Mouse (Mus musculus) MEL (cell line): Measurements from ENCODE around the gene Carm1. TPM values are rescaled to one million over a fixed set of nuclear protein-coding genes. Genes with fewer than 3 reads are reported as not detected.

Experiments
- DNase-seq: peaks from one replicate; pipeline ENCODE4 v3.0.0; 2011; ENCODE audit warnings: low read depth, low spot score
- H3K27ac ChIP-seq: 2 replicates; pipeline ENCODE4 v1.5.1; 2012; ENCODE audit warnings: low read depth, mild to moderate bottlenecking, control low read depth, low read length, moderate library complexity; ENCODE audit not compliant: control insufficient read depth
- H3K27me3 ChIP-seq, 2 experiments: fragments of 150-350 bp in 1 of 2; sonication (generic) in 1 of 2; 2 replicates each; pipeline ENCODE4 v1.6.1; 2012; ENCODE audit warnings: low read length in 2 of 2, mild to moderate bottlenecking in 2 of 2, improper control_type of control experiment in 1 of 2, moderate library complexity in 1 of 2; ENCODE audit not compliant: insufficient read depth in 2 of 2, control insufficient read depth in 1 of 2
- H3K36me3 ChIP-seq, 2 experiments: 2 replicates each; pipeline ENCODE4 v1.6.1; 2012 to 2014; ENCODE audit warnings: low read length in 2 of 2, improper control_type of control experiment in 1 of 2, inconsistent platforms in 1 of 2, mild to moderate bottlenecking in 1 of 2; ENCODE audit not compliant: insufficient read depth in 2 of 2, control insufficient read depth in 1 of 2
- H3K4me1 ChIP-seq, 2 experiments: fragments of 150-350 bp in 1 of 2; sonication (generic) in 1 of 2; 2 replicates each; pipeline ENCODE4 v1.6.1; 2012; ENCODE audit warnings: low read length in 2 of 2, improper control_type of control experiment in 1 of 2, mild to moderate bottlenecking in 1 of 2; ENCODE audit not compliant: insufficient read depth in 2 of 2, control insufficient read depth in 1 of 2
- H3K4me3 ChIP-seq, 2 experiments: fragments of 150-350 bp in 1 of 2; sonication (generic) in 1 of 2; 2 replicates each; pipeline ENCODE4 v1.5.1; 2012; ENCODE audit warnings: low read depth in 2 of 2, low read length in 2 of 2, mild to moderate bottlenecking in 2 of 2, moderate library complexity in 2 of 2, control low read depth in 1 of 2, improper control_type of control experiment in 1 of 2; ENCODE audit not compliant: control insufficient read depth in 1 of 2, insufficient read depth in 1 of 2
- H3K79me2 ChIP-seq: 2 replicates; pipeline ENCODE4 v1.6.1; 2012; ENCODE audit warnings: mild to moderate bottlenecking, low read length, moderate library complexity; ENCODE audit not compliant: control insufficient read depth, poor library complexity, insufficient read depth
- H3K9ac ChIP-seq: 2 replicates; pipeline ENCODE4 v1.6.1; 2012; ENCODE audit warnings: low read depth, mild to moderate bottlenecking, control low read depth, low read length, moderate library complexity; ENCODE audit not compliant: control insufficient read depth, poor library complexity, severe bottlenecking
- H3K9me3 ChIP-seq: fragments of 150-350 bp; sonication (generic); replicated peaks from 2 replicates; pipeline ENCODE4 v1.6.1; 2012; ENCODE audit warnings: mild to moderate bottlenecking, low read length, improper control_type of control experiment, moderate library complexity; ENCODE audit not compliant: insufficient read depth
- BHLHE40 ChIP-seq: IDR thresholded peaks from 2 replicates; pipeline ENCODE4 v1.6.1; 2012; ENCODE audit warnings: low read depth, mild to moderate bottlenecking, inconsistent platforms, low read length, improper control_type of control experiment, borderline replicate concordance
- CHD1 ChIP-seq: IDR thresholded peaks from 2 replicates; pipeline ENCODE4 v1.6.1; 2012; ENCODE audit warnings: low read depth, mild to moderate bottlenecking, inconsistent platforms, low read length, improper control_type of control experiment
- ELF1 ChIP-seq: IDR thresholded peaks from 2 replicates; pipeline ENCODE4 v1.6.1; 2014; ENCODE audit warnings: low read depth, mild to moderate bottlenecking, inconsistent platforms, low read length, improper control_type of control experiment, moderate library complexity
- EP300 ChIP-seq, 2 experiments: IDR thresholded peaks; 2 replicates each; pipeline ENCODE4 v1.6.1; 2011; ENCODE audit warnings: improper control_type of control experiment in 2 of 2, low read length in 2 of 2, low read depth in 1 of 2, mild to moderate bottlenecking in 1 of 2
- ETS1 ChIP-seq: IDR thresholded peaks from 2 replicates; pipeline ENCODE4 v1.6.1; 2012; ENCODE audit warnings: low read depth, mild to moderate bottlenecking, inconsistent platforms, low read length, improper control_type of control experiment, moderate library complexity
- GABPA ChIP-seq: IDR thresholded peaks from 2 replicates; pipeline ENCODE4 v1.6.1; 2012; ENCODE audit warnings: low read depth, mild to moderate bottlenecking, inconsistent platforms, low read length, improper control_type of control experiment, moderate library complexity
- GATA1 ChIP-seq: IDR thresholded peaks from 2 replicates; pipeline ENCODE4 v1.6.1; 2011; ENCODE audit warnings: low read depth, low read length, improper control_type of control experiment
- KAT2A ChIP-seq: conservative IDR thresholded peaks from 2 replicates; pipeline ENCODE4 v1.6.1; 2012; ENCODE audit warnings: low read depth, low read length, improper control_type of control experiment, inconsistent platforms
- MAFK ChIP-seq: IDR thresholded peaks from 2 replicates; pipeline ENCODE4 v1.6.1; 2011; ENCODE audit warnings: low read depth, mild to moderate bottlenecking, low read length, improper control_type of control experiment, borderline replicate concordance
- MEF2A ChIP-seq: IDR thresholded peaks from 2 replicates; pipeline ENCODE4 v1.6.1; 2014; ENCODE audit warnings: low read depth, mild to moderate bottlenecking, inconsistent platforms, low read length, improper control_type of control experiment; ENCODE audit not compliant: poor library complexity, insufficient replicate concordance, severe bottlenecking; ENCODE audit errors: extremely low read depth
- POLR2A ChIP-seq, 2 experiments: IDR thresholded peaks; 2 replicates each; pipeline ENCODE4 v1.6.1; 2011 to 2012; ENCODE audit warnings: low read length in 2 of 2, mild to moderate bottlenecking in 2 of 2, control low read depth in 1 of 2, improper control_type of control experiment in 1 of 2, low read depth in 1 of 2, moderate library complexity in 1 of 2; ENCODE audit not compliant: control insufficient read depth in 1 of 2, insufficient read depth in 1 of 2, poor library complexity in 1 of 2
- POLR2AphosphoS5 ChIP-seq: IDR thresholded peaks from 2 replicates; pipeline ENCODE4 v1.6.1; 2012; ENCODE audit warnings: low read depth, borderline replicate concordance, mild to moderate bottlenecking, inconsistent platforms, low read length, moderate library complexity, mixed read lengths
- RCOR1 ChIP-seq: IDR thresholded peaks from 2 replicates; pipeline ENCODE4 v1.6.1; 2012; ENCODE audit warnings: low read depth, mild to moderate bottlenecking, inconsistent platforms, low read length, improper control_type of control experiment
- SMC3 ChIP-seq: IDR thresholded peaks from 2 replicates; pipeline ENCODE4 v1.6.1; 2011; ENCODE audit warnings: low read depth, low read length, improper control_type of control experiment
- TBP ChIP-seq: IDR thresholded peaks from 2 replicates; pipeline ENCODE4 v1.8.0; 2011; ENCODE audit warnings: low read depth, low read length, improper control_type of control experiment
- UBTF ChIP-seq: IDR thresholded peaks from 2 replicates; pipeline ENCODE4 v1.6.1; 2012; ENCODE audit warnings: low read depth, mild to moderate bottlenecking, inconsistent platforms, low read length, improper control_type of control experiment, moderate library complexity, borderline replicate concordance; ENCODE audit not compliant: insufficient read depth
- USF1 ChIP-seq: IDR thresholded peaks from 2 replicates; pipeline ENCODE4 v1.6.1; 2014; ENCODE audit warnings: low read depth, mild to moderate bottlenecking, inconsistent platforms, low read length, improper control_type of control experiment, moderate library complexity
- ZMIZ1 ChIP-seq: IDR thresholded peaks from 2 replicates; pipeline ENCODE4 v1.6.1; 2012; ENCODE audit warnings: low read depth, mild to moderate bottlenecking, inconsistent platforms, low read length, improper control_type of control experiment, moderate library complexity
- polyA plus RNA-seq, 2 experiments: library from polyadenylated mRNA; stranded (reverse) in 1 of 2; unstranded in 1 of 2; fragments of >175 nt in 1 of 2; fragments of >200 nt in 1 of 2; gene quantifications; 2 replicates each; pipeline versions ENCODE4 v1.2.1 to v1.2.4; 2012; ENCODE audit warnings: low replicate concordance in 2 of 2, low read depth in 1 of 2; ENCODE audit not compliant: insufficient read length in 2 of 2, insufficient read depth in 1 of 2, missing spikeins in 1 of 2
- total RNA-seq: library from RNA; depleted of rRNA; stranded (reverse); fragments of 300-350 nt; gene quantifications from 2 replicates; pipeline ENCODE4 v1.2.3, GENCODE M21; 2012

Gene Carm1
- total and polyA plus RNA-seq, 3 experiments: 121 to 423 (median 121) TPM

DNA sequence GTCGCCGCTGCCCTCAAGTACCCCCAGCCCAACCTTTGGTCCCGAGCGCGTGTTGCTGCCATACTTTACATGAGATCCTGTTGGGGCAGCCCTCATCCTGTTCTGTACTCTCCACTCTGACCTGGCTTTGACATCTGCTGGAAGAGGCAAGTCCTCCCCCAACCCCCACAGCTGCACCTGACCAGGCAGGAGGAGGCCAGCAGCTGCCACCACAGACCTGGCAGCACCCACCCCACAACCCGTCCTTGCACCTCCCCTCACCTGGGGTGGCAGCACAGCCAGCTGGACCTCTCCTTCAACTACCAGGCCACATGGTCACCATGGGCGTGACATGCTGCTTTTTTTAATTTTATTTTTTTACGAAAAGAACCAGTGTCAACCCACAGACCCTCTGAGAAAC lies 41.7 kb downstream of the Carm1 start:
- Histone ChIP-seq H3K9me3 (no peaks in the 10 kb centered on the region), H3K36me3 (peaks cover 3 to 27% of the 10 kb centered on the region in 2 experiments; a peak in 3 of 4 replicates)

DNA sequence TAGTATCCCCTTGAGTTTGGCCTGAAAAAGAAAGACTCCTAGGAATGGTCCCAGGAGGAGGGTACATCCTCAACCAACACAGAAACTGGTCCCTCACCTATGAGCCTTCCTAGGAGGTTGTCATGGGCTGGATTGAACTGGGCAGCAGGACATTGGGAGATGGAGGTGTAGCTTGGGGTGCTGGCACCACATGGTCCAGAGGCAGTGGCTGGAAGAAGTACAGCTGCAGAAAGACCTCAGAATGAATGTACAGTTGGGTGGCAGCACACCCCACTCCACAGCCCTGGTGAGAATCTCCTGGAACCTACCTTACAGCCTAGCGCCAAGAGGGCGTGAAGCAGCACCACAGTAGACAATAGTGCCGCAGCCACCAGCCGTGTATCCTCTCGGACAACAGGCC lies 42.8 kb downstream of the Carm1 start:
- H3K9me3 ChIP-seq: no peaks in the 10 kb centered on the region
- no peak for DNase-seq
- H3K4me3 ChIP-seq: no peak overlapping the region
- H3K27ac ChIP-seq: no peak overlapping the region
- TF ChIP-seq POLR2AphosphoS5 (peak; percentile 83), GATA1 (no peak), UBTF (no peak), GABPA (no peak), CHD1 (no peak), ETS1 (no peak), MAFK (no peak), POLR2A (IDR thresholded peaks at IDR 0.05; ENCODE audit: control insufficient read depth in 1 of 2, insufficient read depth in 1 of 2, low read depth in 1 of 2, low read length in 2 of 2, poor library complexity in 1 of 2) (peak in 1 of 2 experiments; percentile 42; a peak in 2 of 4 replicates), RCOR1 (no peak), SMC3 (no peak), BHLHE40 (no peak), TBP (no peak), USF1 (no peak), MEF2A (no peak), KAT2A (no peak), ZMIZ1 (no peak), EP300 (IDR thresholded peaks at IDR 0.05; ENCODE audit: low read depth in 1 of 2, low read length in 2 of 2) (no peak)
- TF ChIP-seq, all 39 proteins: peak for 2
- Histone ChIP-seq H3K36me3 (peaks cover 10 to 17% of the 10 kb centered on the region in 2 experiments), H3K4me1 (peaks cover 3 to 19% of the 10 kb centered on the region in 2 experiments; a peak in 3 of 4 replicates), H3K27me3 (no peaks in the 10 kb centered on the region), H3K79me2 (peaks cover 18% of the 10 kb centered on the region), H3K9ac (no peak overlapping the region)

More for the DNA sequence above, 41.7 kb downstream of the Carm1 start:
- no peak overlapping the region for H3K4me3 ChIP-seq
- no peak overlapping the region for H3K9ac ChIP-seq
- peaks cover 3 to 8% of the 10 kb centered on the region in 2 experiments; a peak in 3 of 4 replicates for H3K4me1 ChIP-seq
- no peak overlapping the region for H3K27ac ChIP-seq
- H3K79me2 ChIP-seq: peaks cover 6% of the 10 kb centered on the region
- peak in 1 of 2 experiments; percentile 12; a peak in 2 of 4 replicates for TF ChIP-seq POLR2A (IDR thresholded peaks at IDR 0.05; ENCODE audit: control insufficient read depth in 1 of 2, insufficient read depth in 1 of 2, low read depth in 1 of 2, low read length in 2 of 2, poor library complexity in 1 of 2)
- no peak for TF ChIP-seq ELF1
- no peaks in the 10 kb centered on the region for H3K27me3 ChIP-seq
- DNase-seq: no peak
